Mouse (Mus musculus) G1E (cell line): Measurements from ENCODE around the gene Rffl. TPM values are rescaled to one million over a fixed set of nuclear protein-coding genes. Genes with fewer than 3 reads are reported as not detected.

Experiments
- ATAC-seq: 2 replicates; pipeline ENCODE4 v1.8.0; 2016; ENCODE audit warnings: mild to moderate bottlenecking; ENCODE audit not compliant: insufficient number of reproducible peaks, poor library complexity, low FRiP score, severe bottlenecking; ENCODE audit errors: extremely low read depth
- DNase-seq: peaks from one replicate; pipeline ENCODE4 v3.0.0; 2012; ENCODE audit warnings: low spot score
- H3K27me3 ChIP-seq: 2 replicates; pipeline ENCODE4 v1.6.1; 2012; ENCODE audit warnings: mild to moderate bottlenecking, low read length, inconsistent platforms; ENCODE audit not compliant: insufficient read depth
- H3K36me3 ChIP-seq: replicated peaks from 2 replicates; pipeline ENCODE3; 2012; ENCODE audit warnings: mild to moderate bottlenecking, inconsistent platforms
- H3K4me1 ChIP-seq: 2 replicates; pipeline ENCODE4 v1.6.1; 2012; ENCODE audit warnings: low read depth, low read length, inconsistent platforms, mixed read lengths; ENCODE audit not compliant: insufficient read depth
- H3K4me3 ChIP-seq: 2 replicates; pipeline ENCODE4 v1.5.1; 2012; ENCODE audit warnings: low read depth, mild to moderate bottlenecking, inconsistent platforms, low read length, moderate library complexity, mixed read lengths
- H3K9me3 ChIP-seq: replicated peaks from 2 replicates; pipeline ENCODE4 v1.6.1; 2012; ENCODE audit warnings: inconsistent platforms
- CTCF ChIP-seq: IDR thresholded peaks from 2 replicates; pipeline ENCODE4 v1.5.1; 2012; ENCODE audit warnings: low read depth, low read length, inconsistent platforms, mixed read lengths
- GATA1 ChIP-seq: IDR thresholded peaks from 2 replicates; pipeline ENCODE4 v1.6.1; 2012; ENCODE audit warnings: borderline replicate concordance, low read length, inconsistent platforms, mixed read lengths
- GATA2 ChIP-seq: IDR thresholded peaks from 2 replicates; pipeline ENCODE4 v1.6.1; 2012; ENCODE audit warnings: low read depth, low read length, inconsistent platforms, borderline replicate concordance
- POLR2AphosphoS5 ChIP-seq: IDR thresholded peaks from 2 replicates; pipeline ENCODE4 v1.6.1; 2012; ENCODE audit warnings: low read depth, low read length, inconsistent platforms; ENCODE audit not compliant: insufficient replicate concordance
- TAL1 ChIP-seq: conservative IDR thresholded peaks from 2 replicates; pipeline ENCODE4 v1.6.1; 2012; ENCODE audit warnings: low read depth, low read length, inconsistent platforms, mixed read lengths
- polyA plus RNA-seq: library from polyadenylated mRNA; stranded (reverse); fragments of >175 nt; gene quantifications from 2 replicates; pipeline ENCODE4 v1.2.3, GENCODE M21; 2012
- total RNA-seq, 2 experiments: library from RNA; stranded (forward) in 1 of 2; stranded (reverse) in 1 of 2; fragments of 200-1000 nt in 1 of 2; fragments of >200 nt in 1 of 2; fragmentation: Nextera tagmentation in 1 of 2; gene quantifications; 2 replicates each; pipeline ENCODE4 v1.2.3; 2014 to 2017

Gene Rffl
- total and polyA plus RNA-seq, 3 experiments: 27.9 to 71.1 (median 46.6) TPM

- peaks cover 68% of the 10 kb centered on the region for H3K4me1 ChIP-seq
- DNase-seq (no peak), ATAC-seq (no peak)
- H3K4me3 ChIP-seq: peak overlapping the region; percentile 13; the same call in 1 of the 2 replicates
- H3K36me3 ChIP-seq: peaks cover 20% of the 10 kb centered on the region
- no peaks in the 10 kb centered on the region for H3K27me3 ChIP-seq
- no peaks in the 10 kb centered on the region for H3K9me3 ChIP-seq
- TF ChIP-seq GATA1: no peak
- no peak for TF ChIP-seq GATA2
- no peak for TF ChIP-seq CTCF
- TF ChIP-seq TAL1: no peak
Observed at GRCm38 (mm10) chr11:82866850-82867564, 4.0 kb downstream of the Rffl start.

- Histone ChIP-seq H3K4me1 (peaks cover 71% of the 10 kb centered on the region), H3K27me3 (no peaks in the 10 kb centered on the region), H3K9me3 (no peaks in the 10 kb centered on the region), H3K36me3 (peaks cover 30% of the 10 kb centered on the region), H3K4me3 (no peak overlapping the region; the same call in 1 of the 2 replicates)
- ATAC-seq (no peak), DNase-seq (no peak)
- no peak for TF ChIP-seq GATA2
- TF ChIP-seq GATA1: no peak
- TF ChIP-seq POLR2AphosphoS5: no peak
- TF ChIP-seq TAL1: no peak
- no peak for TF ChIP-seq CTCF
Observed at GRCm38 (mm10) chr11:82865957-82866356, 5.1 kb downstream of the Rffl start.

GRCm38 (mm10) chr11:82863488-82863931 lies 7.5 kb downstream of the Rffl start:
- DNase-seq (no peak), ATAC-seq (peak; percentile 38; the same call in 1 of the 2 replicates)
- TF ChIP-seq TAL1 (no peak), CTCF (no peak), POLR2AphosphoS5 (no peak), GATA1 (no peak), GATA2 (no peak)
- no peaks in the 10 kb centered on the region for H3K9me3 ChIP-seq
- peaks cover 74% of the 10 kb centered on the region for H3K4me1 ChIP-seq
- H3K36me3 ChIP-seq: peaks cover 53% of the 10 kb centered on the region
- H3K27me3 ChIP-seq: no peaks in the 10 kb centered on the region
- H3K4me3 ChIP-seq: no peak overlapping the region; the same call in 1 of the 2 replicates

GRCm38 (mm10) chr11:82863059-82863458 lies 8.0 kb downstream of the Rffl start:
- no peak for TF ChIP-seq TAL1
- no peak for TF ChIP-seq POLR2AphosphoS5
- no peak for TF ChIP-seq GATA1
- no peak for TF ChIP-seq GATA2
- TF ChIP-seq CTCF: no peak
- ATAC-seq (no peak), DNase-seq (no peak)
- H3K9me3 ChIP-seq: no peaks in the 10 kb centered on the region
- no peak overlapping the region for H3K4me3 ChIP-seq
- H3K27me3 ChIP-seq: no peaks in the 10 kb centered on the region
- peaks cover 73% of the 10 kb centered on the region for H3K4me1 ChIP-seq
- peaks cover 55% of the 10 kb centered on the region for H3K36me3 ChIP-seq

GRCm38 (mm10) chr11:82862638-82863037 lies 8.4 kb downstream of the Rffl start:
- Histone ChIP-seq H3K4me3 (no peak overlapping the region), H3K36me3 (peaks cover 57% of the 10 kb centered on the region), H3K9me3 (no peaks in the 10 kb centered on the region), H3K27me3 (no peaks in the 10 kb centered on the region), H3K4me1 (peaks cover 72% of the 10 kb centered on the region)
- DNase-seq: no peak
- no peak for TF ChIP-seq TAL1
- TF ChIP-seq CTCF: no peak
- no peak for TF ChIP-seq GATA2
- no peak for TF ChIP-seq POLR2AphosphoS5
- no peak for TF ChIP-seq GATA1
- ATAC-seq: no peak

GRCm38 (mm10) chr11:82861558-82861957 lies 9.5 kb downstream of the Rffl start:
- Histone ChIP-seq H3K27me3 (no peaks in the 10 kb centered on the region), H3K4me3 (no peak overlapping the region), H3K36me3 (peaks cover 64% of the 10 kb centered on the region), H3K4me1 (peaks cover 69% of the 10 kb centered on the region), H3K9me3 (no peaks in the 10 kb centered on the region)
- no peak for TF ChIP-seq GATA1
- TF ChIP-seq GATA2: no peak
- no peak for TF ChIP-seq TAL1
- no peak for TF ChIP-seq POLR2AphosphoS5
- no peak for TF ChIP-seq CTCF
- ATAC-seq (no peak), DNase-seq (no peak)
